8 mouse cellular contexts compared by ENCODE assay signal in genomic region chr4:141506893-141507292, GRCm38 (mm10). TPM values are rescaled to one million over a fixed set of nuclear protein-coding genes. Genes with fewer than 3 reads are reported as not detected.
DNase-seq lines count a peak whose midpoint lies in the region; ATAC-seq and TF ChIP-seq lines count a peak whose summit lies in the region.

No protein-coding gene starts in this region.

- no peak for ATAC-seq in midbrain, embryonic 12.5 days (ENCODE audit: low FRiP score, low read depth)
- ATAC-seq in midbrain, embryonic 11.5 days (ENCODE audit: low FRiP score), result no peak
- ATAC-seq in heart, embryonic 16.5 days (replicated peaks; ENCODE audit: extremely low read depth, insufficient read depth, low FRiP score), result 0 out of 2 replicates have a peak, but pooled peaks have one; percentile 26
- no peak for ATAC-seq in limb, embryonic 13.5 days (ENCODE audit: low FRiP score, low read depth)
- ATAC-seq in neural tube, embryonic 13.5 days (ENCODE audit: low read depth), result peak; percentile 28; the same call in 1 of the 2 replicates

- H3K4me3 ChIP-seq in midbrain, embryonic 12.5 days, result no peak overlapping the region
- H3K4me3 ChIP-seq in midbrain, embryonic 11.5 days (ENCODE audit: low read depth, low read length), result no peak overlapping the region
- H3K4me3 ChIP-seq in cortical plate, adult 2 months (ENCODE audit: insufficient read depth, low read length), result no peak overlapping the region
- no peak overlapping the region; the same call in 1 of the 2 replicates for H3K4me3 ChIP-seq in heart, embryonic 16.5 days (ENCODE audit: low read length)
- H3K4me3 ChIP-seq in limb, embryonic 13.5 days, result no peak overlapping the region
- H3K4me3 ChIP-seq in neural tube, embryonic 13.5 days, result no peak overlapping the region

- H3K4me2 ChIP-seq in midbrain, embryonic 12.5 days (replicated peaks), result no peak overlapping the region
- no peak overlapping the region for H3K4me2 ChIP-seq in midbrain, embryonic 11.5 days
- H3K4me2 ChIP-seq in heart, embryonic 16.5 days (ENCODE audit: low read depth, low read length), result peak overlapping the region; percentile 46
- H3K4me2 ChIP-seq in limb, embryonic 13.5 days (replicated peaks), result peak overlapping the region; percentile 25
- peak overlapping the region; percentile 25 for H3K4me2 ChIP-seq in neural tube, embryonic 13.5 days

- peak overlapping the region; percentile 66 for H3K27ac ChIP-seq in midbrain, embryonic 12.5 days (replicated peaks)
- no peak overlapping the region for H3K27ac ChIP-seq in midbrain, embryonic 11.5 days (ENCODE audit: low read depth, low read length)
- H3K27ac ChIP-seq in cortical plate, adult 2 months (ENCODE audit: insufficient read depth, low read length), result 0 out of 2 replicates have a peak overlapping the region, but pooled peaks have one; percentile 4
- peak overlapping the region; percentile 74 for H3K27ac ChIP-seq in heart, embryonic 16.5 days (ENCODE audit: low read length)
- H3K27ac ChIP-seq in limb, embryonic 13.5 days, result peak overlapping the region; percentile 79; the same call in 1 of the 2 replicates
- H3K27ac ChIP-seq in neural tube, embryonic 13.5 days (replicated peaks), result peak overlapping the region; percentile 90

- no peak overlapping the region for H3K9ac ChIP-seq in midbrain, embryonic 12.5 days (replicated peaks)
- H3K9ac ChIP-seq in midbrain, embryonic 11.5 days (ENCODE audit: low read length), result no peak overlapping the region
- H3K9ac ChIP-seq in heart, embryonic 16.5 days (ENCODE audit: low read length), result peak overlapping the region; percentile 44
- peak overlapping the region; percentile 45; the same call in 1 of the 2 replicates for H3K9ac ChIP-seq in limb, embryonic 13.5 days
- 0 out of 2 replicates have a peak overlapping the region, but pooled peaks have one; percentile 38 for H3K9ac ChIP-seq in neural tube, embryonic 13.5 days

- TF ChIP-seq POLR2A in cortical plate, adult 2 months (IDR thresholded peaks at IDR 0.05; ENCODE audit: extremely low read depth, insufficient read depth, low read length), result no peak

- H3K27me3 ChIP-seq in midbrain, embryonic 12.5 days, result no peaks in the 10 kb centered on the region
- H3K27me3 ChIP-seq in midbrain, embryonic 11.5 days (ENCODE audit: control insufficient read depth, insufficient read depth, low read length), result no peaks in the 10 kb centered on the region
- H3K27me3 ChIP-seq in heart, embryonic 16.5 days (ENCODE audit: control insufficient read depth, insufficient read depth, low read length), result no peaks in the 10 kb centered on the region
- no peaks in the 10 kb centered on the region for H3K27me3 ChIP-seq in limb, embryonic 13.5 days
- H3K27me3 ChIP-seq in neural tube, embryonic 13.5 days, result no peaks in the 10 kb centered on the region

- TF ChIP-seq CTCF in cortical plate, adult 2 months (IDR thresholded peaks at IDR 0.05; ENCODE audit: extremely low read depth, insufficient read depth, low read length), result no peak

- WGBS in midbrain, embryonic 12.5 days, result 82% methylated on average over 10 of the region's 10 CpGs
- 86% methylated on average over 10 of the region's 10 CpGs for WGBS in midbrain, embryonic 11.5 days
- 49% methylated on average over 10 of the region's 10 CpGs for whole genome bisulfite sequencing in heart, embryonic 16.5 days
- WGBS in limb, embryonic 13.5 days, result 87% methylated on average over 10 of the region's 10 CpGs
- WGBS in neural tube, embryonic 13.5 days, result 79% methylated on average over 10 of the region's 10 CpGs

- no peaks in the 10 kb centered on the region for H3K9me3 ChIP-seq in midbrain, embryonic 12.5 days
- no peaks in the 10 kb centered on the region for H3K9me3 ChIP-seq in midbrain, embryonic 11.5 days (ENCODE audit: control insufficient read depth, low read length)
- H3K9me3 ChIP-seq in heart, embryonic 16.5 days (replicated peaks; ENCODE audit: control insufficient read depth, low read length), result no peaks in the 10 kb centered on the region
- no peaks in the 10 kb centered on the region for H3K9me3 ChIP-seq in limb, embryonic 13.5 days
- no peaks in the 10 kb centered on the region for H3K9me3 ChIP-seq in neural tube, embryonic 13.5 days

- no peaks in the 10 kb centered on the region for H3K36me3 ChIP-seq in midbrain, embryonic 12.5 days
- H3K36me3 ChIP-seq in midbrain, embryonic 11.5 days (ENCODE audit: control insufficient read depth, insufficient read depth, low read length), result no peaks in the 10 kb centered on the region
- no peaks in the 10 kb centered on the region for H3K36me3 ChIP-seq in heart, embryonic 16.5 days (ENCODE audit: control insufficient read depth, insufficient read depth)
- peaks cover 4% of the 10 kb centered on the region; the same call in 1 of the 2 replicates for H3K36me3 ChIP-seq in limb, embryonic 13.5 days
- no peaks in the 10 kb centered on the region for H3K36me3 ChIP-seq in neural tube, embryonic 13.5 days

- H3K4me1 ChIP-seq in midbrain, embryonic 12.5 days, result peaks cover 17% of the 10 kb centered on the region; the same call in 1 of the 2 replicates
- no peaks in the 10 kb centered on the region for H3K4me1 ChIP-seq in midbrain, embryonic 11.5 days (ENCODE audit: control insufficient read depth, insufficient read depth, low read length)
- peaks cover 12% of the 10 kb centered on the region for H3K4me1 ChIP-seq in cortical plate, adult 2 months (ENCODE audit: control insufficient read depth, insufficient read depth, low read length)
- H3K4me1 ChIP-seq in heart, embryonic 16.5 days (ENCODE audit: control insufficient read depth, insufficient read depth, low read length), result peaks cover 18% of the 10 kb centered on the region
- peaks cover 27% of the 10 kb centered on the region for H3K4me1 ChIP-seq in limb, embryonic 13.5 days
- H3K4me1 ChIP-seq in neural tube, embryonic 13.5 days (replicated peaks), result peaks cover 56% of the 10 kb centered on the region

- DNase-seq in midbrain, embryonic 11.5 days (ENCODE audit: low spot score, missing footprints), result no peak
- no peak for DNase-seq in thymus, postnatal 4 days
- DNase-seq in left cerebral cortex, adult 9 months (ENCODE audit: low spot score in 2 of 2), result no peak

RNA-seq across cellular contexts. Expression of gene Spen, which starts 31.5 kb away (rescaled TPM):
- polyA plus RNA-seq in midbrain, embryonic 12.5 days (2016; fragmentation: Nextera tagmentation; extraction: Ambion mirVana), result 22.2 and 24.2 TPM in 2 replicates
- polyA plus RNA-seq in midbrain, embryonic 11.5 days (2014; fragmentation: Nextera tagmentation; extraction: Ambion mirVana), result 15.7 and 17.1 TPM in 2 replicates
- 12.4 and 13.0 TPM in 2 replicates for polyA plus RNA-seq in cortical plate, adult 2 months (2012; rRNA removed)
- polyA plus RNA-seq in heart, embryonic 16.5 days (2015; fragmentation: Nextera tagmentation; extraction: Ambion mirVana), result 5.2 and 7.1 TPM in 2 replicates
- polyA plus RNA-seq in limb, embryonic 13.5 days (2015; fragmentation: Nextera tagmentation; extraction: Ambion mirVana), result 10.8 and 11.5 TPM in 2 replicates
- polyA plus RNA-seq in neural tube, embryonic 13.5 days (2015; fragmentation: Nextera tagmentation; extraction: Ambion mirVana), result 13.8 and 19.5 TPM in 2 replicates

Comparison
In these comparisons a context has a peak if more than half of its experiments do, and no peak if none do; other contexts are left out.
1. ATAC-seq: peak in heart, embryonic 16.5 days (single experiment) and neural tube, embryonic 13.5 days (single experiment); none in midbrain, embryonic 12.5 days (single experiment), midbrain, embryonic 11.5 days (single experiment) and limb, embryonic 13.5 days (single experiment).
2. H3K4me2 ChIP-seq: peak in heart, embryonic 16.5 days (single experiment), limb, embryonic 13.5 days (single experiment) and neural tube, embryonic 13.5 days (single experiment); none in midbrain, embryonic 12.5 days (single experiment) and midbrain, embryonic 11.5 days (single experiment).
3. H3K9ac ChIP-seq: peak in heart, embryonic 16.5 days (single experiment), limb, embryonic 13.5 days (single experiment) and neural tube, embryonic 13.5 days (single experiment); none in midbrain, embryonic 12.5 days (single experiment) and midbrain, embryonic 11.5 days (single experiment).